ENCODE assay signal across 22 mouse cellular contexts in genomic region chr5:140605228-140605627, GRCm38 (mm10). TPM values are rescaled to one million over a fixed set of nuclear protein-coding genes. Genes with fewer than 3 reads are reported as not detected.
DNase-seq lines count a peak whose midpoint lies in the region; ATAC-seq lines count a peak whose summit lies in the region.
"Had no signal": no experiment of that assay in that cellular context is flagged by ENCODE, and none has a peak within 500 bp of the region (broad histone marks: within the 10 kb centered on the region; RNA-seq: fewer than 3 reads in every experiment).

No protein-coding gene starts in this region.

- H3K4me1 ChIP-seq in kidney, embryonic 15.5 days: peaks cover 89% of the 10 kb centered on the region
- peaks cover 76% of the 10 kb centered on the region for H3K4me1 ChIP-seq in embryonic facial prominence, embryonic 10.5 days

- peak overlapping the region; percentile 95 for H3K27ac ChIP-seq in kidney, embryonic 15.5 days
- H3K27ac ChIP-seq in embryonic facial prominence, embryonic 10.5 days (replicated peaks): no peak overlapping the region
- H3K27ac ChIP-seq: heart, embryonic 15.5 days; limb, embryonic 15.5 days had no signal

- H3K9ac ChIP-seq in kidney, embryonic 15.5 days: no peak overlapping the region
- H3K9ac ChIP-seq: heart, embryonic 15.5 days; limb, embryonic 15.5 days had no signal

- WGBS in kidney, embryonic 15.5 days: 24% methylated on average over 3 of the region's 3 CpGs
- 21% methylated on average over 3 of the region's 3 CpGs for WGBS in embryonic facial prominence, embryonic 10.5 days

- peak overlapping the region; percentile 92; the same call in 1 of the 2 replicates for H3K4me2 ChIP-seq in kidney, embryonic 15.5 days

- no peak overlapping the region for H3K4me3 ChIP-seq in kidney, embryonic 15.5 days (replicated peaks)
- 0 out of 2 replicates have a peak overlapping the region, but pooled peaks have one; percentile 72 for H3K4me3 ChIP-seq in embryonic facial prominence, embryonic 10.5 days
- H3K4me3 ChIP-seq: heart, embryonic 15.5 days; megakaryocyte, embryonic 14.5 days had no signal

- peaks cover 7% of the 10 kb centered on the region; the same call in 1 of the 2 replicates for H3K27me3 ChIP-seq in kidney, embryonic 15.5 days
- peaks cover 62% of the 10 kb centered on the region for H3K27me3 ChIP-seq in embryonic facial prominence, embryonic 10.5 days (replicated peaks; ENCODE audit: low read depth, poor library complexity, severe bottlenecking)

- peak; percentile 52 for DNase-seq in embryo, embryonic 10 days (ENCODE audit: low spot score)
- no peak for DNase-seq in embryo, embryonic 10.5 days (ENCODE audit: low spot score)
- no peak for DNase-seq in kidney, postnatal 10 days
- DNase-seq in 3134 (ENCODE audit: extremely low read depth, insufficient read length, low spot score): peak; percentile 54
- no peak for DNase-seq in embryonic facial prominence, embryonic 10.5 days (ENCODE audit: low spot score)
- no peak for DNase-seq in Muller cell, postnatal 12 days (ENCODE audit: inconsistent ontology term)
- DNase-seq in ovary, postnatal 36 days (ENCODE audit: low spot score): no peak
- DNase-seq: cerebellum, adult 9-10 months; gastrocnemius, postnatal 25 days; layer of hippocampus, postnatal 36 days; lung, postnatal 14 days; right cerebral cortex, postnatal 14 days; spleen, adult 18-20 months; thymus, postnatal 36 days had no signal

- no peak for ATAC-seq in kidney, embryonic 15.5 days (replicated peaks; ENCODE audit: low FRiP score)
- ATAC-seq: intestine, embryonic 16.5 days had no signal

- no peaks in the 10 kb centered on the region for H3K36me3 ChIP-seq in kidney, embryonic 15.5 days
- no peaks in the 10 kb centered on the region for H3K36me3 ChIP-seq in embryonic facial prominence, embryonic 10.5 days (replicated peaks)
- H3K36me3 ChIP-seq: heart, embryonic 15.5 days; limb, embryonic 15.5 days had no signal

- H3K9me3 ChIP-seq in kidney, embryonic 15.5 days (replicated peaks): no peaks in the 10 kb centered on the region
- H3K9me3 ChIP-seq in embryonic facial prominence, embryonic 10.5 days: peaks cover 2% of the 10 kb centered on the region; the same call in 1 of the 2 replicates
- H3K9me3 ChIP-seq: heart, embryonic 15.5 days; limb, embryonic 15.5 days; megakaryocyte, embryonic 14.5 days had no signal

RNA-seq across cellular contexts. Expression of gene Lfng, which starts 1.9 kb away (rescaled TPM):
- polyA plus RNA-seq in kidney, embryonic 15.5 days (2015; fragmentation: Nextera tagmentation; extraction: Ambion mirVana): 32.3 and 34.5 TPM in 2 replicates
- polyA plus RNA-seq in embryonic facial prominence, embryonic 10.5 days (2016; fragmentation: Nextera tagmentation; extraction: Ambion mirVana): 11.7 and 14.9 TPM in 2 replicates

RNA-seq across cellular contexts. Expression of gene Grifin, which starts 40.4 kb away (rescaled TPM):
- polyA plus RNA-seq in kidney, embryonic 15.5 days (2015; fragmentation: Nextera tagmentation; extraction: Ambion mirVana): 0.45 TPM in 1 of 2 replicates, not detected in the other
- polyA plus RNA-seq in embryonic facial prominence, embryonic 10.5 days (2016; fragmentation: Nextera tagmentation; extraction: Ambion mirVana): not detected in 2 replicates
- polyA plus RNA-seq: forebrain, embryonic 11.5 days; heart, embryonic 15.5 days; kidney, embryonic 14.5 days; limb, embryonic 15.5 days; midbrain, postnatal 0 days had no signal

RNA-seq across cellular contexts. Expression of gene Ttyh3, which starts 43.6 kb away (rescaled TPM):
- 32.3 and 39.9 TPM in 2 replicates for polyA plus RNA-seq in kidney, embryonic 15.5 days (2015; fragmentation: Nextera tagmentation; extraction: Ambion mirVana)
- polyA plus RNA-seq in embryonic facial prominence, embryonic 10.5 days (2016; fragmentation: Nextera tagmentation; extraction: Ambion mirVana): 33.4 and 35.5 TPM in 2 replicates

Comparison
In these comparisons a context has a peak if more than half of its experiments do, and no peak if none do; other contexts are left out.
1. DNase-seq: peak in embryo, embryonic 10 days (single experiment) and 3134 (single experiment); none in embryo, embryonic 10.5 days (single experiment), kidney, postnatal 10 days (single experiment), embryonic facial prominence, embryonic 10.5 days (single experiment), Muller cell, postnatal 12 days (single experiment) and ovary, postnatal 36 days (single experiment).